Mouse (Mus musculus): ENCODE results near the gene Nudt6.

The Nudt6 gene

GRCm38 (mm10) chr3:37383096-37383765 lies 36.8 kb downstream of the Nudt6 start:
- DNase-seq (ENCODE audit: low read depth, low spot score), result no peak

GRCm38 (mm10) chr3:37381457-37381856 lies 38.6 kb downstream of the Nudt6 start:
- DNase-seq (ENCODE audit: low read depth, low spot score), result no peak

- no peak for DNase-seq (ENCODE audit: low read depth, low spot score)
These were observed 39.8 kb downstream of the Nudt6 start for GRCm38 (mm10) chr3:37379930-37380881.

GRCm38 (mm10) chr3:37379201-37379600 lies 40.8 kb downstream of the Nudt6 start:
- DNase-seq (ENCODE audit: low read depth, low spot score), result peak; percentile 54

- DNase-seq (ENCODE audit: low read depth, low spot score), result no peak
These were observed 41.6 kb downstream of the Nudt6 start for GRCm38 (mm10) chr3:37378412-37378811.

- DNase-seq (ENCODE audit: low read depth, low spot score), result no peak
These were observed 42.1 kb downstream of the Nudt6 start for GRCm38 (mm10) chr3:37377926-37378325.

GRCm38 (mm10) chr3:37373712-37374111 lies 46.3 kb downstream of the Nudt6 start:
- no peak for DNase-seq (ENCODE audit: low read depth, low spot score)

GRCm38 (mm10) chr3:37370407-37370806 lies 49.6 kb downstream of the Nudt6 start:
- no peak for DNase-seq (ENCODE audit: low read depth, low spot score)

- DNase-seq (ENCODE audit: low read depth, low spot score), result no peak
These were observed 53.5 kb downstream of the Nudt6 start for GRCm38 (mm10) chr3:37366381-37367053.

- no peak for DNase-seq (ENCODE audit: low read depth, low spot score)
These were observed 54.0 kb downstream of the Nudt6 start for GRCm38 (mm10) chr3:37365976-37366375.

- no peak for DNase-seq (ENCODE audit: low read depth, low spot score)
These were observed 54.9 kb downstream of the Nudt6 start for GRCm38 (mm10) chr3:37365144-37365543.

- no peak for DNase-seq (ENCODE audit: low read depth, low spot score)
These were observed 59.3 kb downstream of the Nudt6 start for GRCm38 (mm10) chr3:37360729-37361128.
